Comparison of ENCODE assay signal across 10 mouse cellular contexts in genomic region chr12:80103089-80103488, GRCm38 (mm10). TPM values are rescaled to one million over a fixed set of nuclear protein-coding genes. Genes with fewer than 3 reads are reported as not detected.
A peak's percentile ranks its signal among the peaks of the same experiment; 100 is the strongest.
DNase-seq lines count a peak whose midpoint lies in the region; ATAC-seq lines count a peak whose summit lies in the region.
"Had no signal": no experiment of that assay in that cellular context is flagged by ENCODE, and none has a peak within 500 bp of the region (broad histone marks: within the 10 kb centered on the region; RNA-seq: fewer than 3 reads in every experiment).

No protein-coding gene starts in this region.

- 0 out of 2 replicates have a peak overlapping the region, but pooled peaks have one; percentile 3 for H3K9ac ChIP-seq in liver, embryonic 11.5 days (ENCODE audit: low read depth, low read length)
- no peak overlapping the region; the same call in 1 of the 2 replicates for H3K9ac ChIP-seq in stomach, embryonic 14.5 days (replicated peaks; ENCODE audit: low read depth, low read length)
- H3K9ac ChIP-seq in midbrain, embryonic 16.5 days (ENCODE audit: low read depth, low read length): no peak overlapping the region

- H3K36me3 ChIP-seq in liver, embryonic 11.5 days (ENCODE audit: control insufficient read depth, insufficient read depth, low read length): peaks cover 5% of the 10 kb centered on the region; the same call in 1 of the 2 replicates
- peaks cover 7% of the 10 kb centered on the region; the same call in 1 of the 2 replicates for H3K36me3 ChIP-seq in stomach, embryonic 14.5 days (ENCODE audit: control insufficient read depth, insufficient read depth, low read length)
- H3K36me3 ChIP-seq in midbrain, embryonic 16.5 days (ENCODE audit: control insufficient read depth, insufficient read depth, low read length): no peaks in the 10 kb centered on the region

- ATAC-seq in liver, embryonic 11.5 days (replicated peaks; ENCODE audit: low FRiP score): peak; percentile 49; the same call in 1 of the 2 replicates
- peak; percentile 68 for ATAC-seq in stomach, embryonic 14.5 days (ENCODE audit: insufficient number of reproducible peaks, insufficient read depth, low FRiP score, low read depth)
- no peak for ATAC-seq in midbrain, embryonic 16.5 days

- H3K9me3 ChIP-seq in liver, embryonic 11.5 days (ENCODE audit: control insufficient read depth, low read length): no peaks in the 10 kb centered on the region
- no peaks in the 10 kb centered on the region for H3K9me3 ChIP-seq in stomach, embryonic 14.5 days (ENCODE audit: control insufficient read depth, low read depth, low read length)
- no peaks in the 10 kb centered on the region for H3K9me3 ChIP-seq in midbrain, embryonic 16.5 days (replicated peaks; ENCODE audit: control insufficient read depth, low read length, poor library complexity, severe bottlenecking)

- DNase-seq in embryo, embryonic 10 days (ENCODE audit: low spot score): peak; percentile 21
- no peak for DNase-seq in embryo, embryonic 11 days
- DNase-seq in lung, adult 18-20 months: peak; percentile 46 to 77
- DNase-seq in lung, postnatal 14 days: no peak
- DNase-seq in liver, embryonic 11.5 days (ENCODE audit: low spot score): no peak
- no peak for DNase-seq in thymus, postnatal 36 days
- DNase-seq: cerebellum, postnatal 14 days had no signal

- no peaks in the 10 kb centered on the region for H3K27me3 ChIP-seq in liver, embryonic 11.5 days (replicated peaks; ENCODE audit: control insufficient read depth, insufficient read depth, low read length)
- no peaks in the 10 kb centered on the region for H3K27me3 ChIP-seq in stomach, embryonic 14.5 days (ENCODE audit: control insufficient read depth, insufficient read depth, low read length)
- H3K27me3 ChIP-seq in midbrain, embryonic 16.5 days (ENCODE audit: control insufficient read depth, insufficient read depth, low read depth, low read length): no peaks in the 10 kb centered on the region

- WGBS in liver, embryonic 11.5 days: 58% methylated on average over 4 of the region's 4 CpGs
- 40% methylated on average over 4 of the region's 4 CpGs for WGBS in stomach, embryonic 14.5 days
- WGBS in midbrain, embryonic 16.5 days: 82% methylated on average over 4 of the region's 4 CpGs

- peak overlapping the region; percentile 72 for H3K27ac ChIP-seq in liver, embryonic 11.5 days (ENCODE audit: low read depth, low read length)
- H3K27ac ChIP-seq in stomach, embryonic 14.5 days (ENCODE audit: low read length): peak overlapping the region; percentile 87; the same call in 1 of the 2 replicates
- H3K27ac ChIP-seq in midbrain, embryonic 16.5 days (ENCODE audit: low read length): no peak overlapping the region

- H3K4me2 ChIP-seq in liver, embryonic 11.5 days: peak overlapping the region; percentile 44
- H3K4me2 ChIP-seq in stomach, embryonic 14.5 days (replicated peaks; ENCODE audit: low read depth, low read length): peak overlapping the region; percentile 26; the same call in 1 of the 2 replicates
- H3K4me2 ChIP-seq in midbrain, embryonic 16.5 days (ENCODE audit: low read length): no peak overlapping the region
- H3K4me2 ChIP-seq: midbrain, embryonic 11.5 days had no signal

- H3K4me1 ChIP-seq in liver, embryonic 11.5 days (replicated peaks; ENCODE audit: control insufficient read depth, insufficient read depth, low read length): peaks cover 2% of the 10 kb centered on the region; the same call in 1 of the 2 replicates
- H3K4me1 ChIP-seq in stomach, embryonic 14.5 days (ENCODE audit: control insufficient read depth, insufficient read depth, low read length): peaks cover 3% of the 10 kb centered on the region; the same call in 1 of the 2 replicates
- no peaks in the 10 kb centered on the region for H3K4me1 ChIP-seq in midbrain, embryonic 16.5 days (ENCODE audit: control insufficient read depth, insufficient read depth, low read length)

- H3K4me3 ChIP-seq in liver, embryonic 11.5 days (ENCODE audit: low read depth, low read length): no peak overlapping the region
- H3K4me3 ChIP-seq in stomach, embryonic 14.5 days (ENCODE audit: low read depth, low read length): no peak overlapping the region
- H3K4me3 ChIP-seq in midbrain, embryonic 16.5 days (ENCODE audit: low read depth, low read length): no peak overlapping the region

RNA-seq across cellular contexts. Expression of gene Zfp36l1, which starts 9.7 kb away (rescaled TPM):
- polyA plus RNA-seq in liver, embryonic 11.5 days (2014; fragmentation: Nextera tagmentation; extraction: Ambion mirVana): 69.6 and 72.7 TPM in 2 replicates
- 228 and 245 TPM in 2 replicates for polyA plus RNA-seq in stomach, embryonic 14.5 days (2014; fragmentation: Nextera tagmentation; extraction: Ambion mirVana)
- polyA plus RNA-seq in midbrain, embryonic 16.5 days (2015; fragmentation: Nextera tagmentation; extraction: Ambion mirVana): 26.5 and 29.9 TPM in 2 replicates

Comparison
In these comparisons a context has a peak if more than half of its experiments do, and no peak if none do; other contexts are left out.
1. DNase-seq: peak in embryo, embryonic 10 days (single experiment) and lung, adult 18-20 months (2 of 2); none in embryo, embryonic 11 days (single experiment), lung, postnatal 14 days (single experiment), liver, embryonic 11.5 days (single experiment) and thymus, postnatal 36 days (0 of 2).